Mouse (Mus musculus) testis, adult 2 months (tissue): ENCODE measurements around the gene Cd33.

Source experiments
- CTCF ChIP-seq: fragments of 200-500 bp; IDR thresholded peaks from 2 replicates; pipeline ENCODE4 v1.5.1; 2012; ENCODE audit warnings: low read depth, mild to moderate bottlenecking, inconsistent platforms, low read length, moderate library complexity; ENCODE audit not compliant: control insufficient read depth, insufficient read depth, insufficient replicate concordance
- POLR2A ChIP-seq: fragments of 200-500 bp; IDR thresholded peaks from 2 replicates; pipeline ENCODE4 v1.6.1; 2012; ENCODE audit warnings: low read depth, mild to moderate bottlenecking, inconsistent platforms, low read length, moderate library complexity; ENCODE audit not compliant: control insufficient read depth

DNA sequence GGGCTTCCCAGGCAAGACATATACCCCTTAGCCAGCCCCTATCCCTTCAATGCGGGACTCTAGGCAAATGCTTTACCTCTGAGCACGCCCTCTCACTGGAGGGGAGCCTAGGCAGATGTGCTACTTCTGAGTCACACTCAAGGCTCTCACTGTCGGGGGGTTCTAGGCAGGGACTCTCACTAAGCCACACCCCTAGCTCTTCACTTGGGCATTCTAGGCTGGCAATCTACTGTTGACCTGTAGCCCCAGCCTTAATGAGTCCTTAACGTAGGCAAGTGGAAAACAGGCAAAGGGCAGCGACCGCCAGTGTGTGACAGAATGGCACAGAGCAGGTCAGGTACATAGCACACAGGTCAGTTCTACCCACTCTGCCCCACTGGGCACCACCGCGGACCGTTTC lies 53.4 kb downstream of the Cd33 start:
- TF ChIP-seq CTCF: no peak
- TF ChIP-seq POLR2A: no peak
